Mouse (Mus musculus) heart, adult 2 months (tissue): ENCODE measurements at regions not wholly inside any gene's neighbourhood (a gene's known extent, or its start where the extent isn't known, plus 50 kb on each side); places are given as distances from the start of the nearest gene placed in this dataset.

Experiments
- EP300 ChIP-seq: fragments of 200-500 bp; IDR thresholded peaks from 2 replicates; pipeline ENCODE4 v1.6.1; 2011; ENCODE audit warnings: low read depth, low read length, control low read depth; ENCODE audit not compliant: insufficient read depth
- POLR2A ChIP-seq: fragments of 200-500 bp; IDR thresholded peaks from 2 replicates; pipeline ENCODE4 v1.6.1; 2011; ENCODE audit warnings: mild to moderate bottlenecking, low read depth, low read length, control low read depth; ENCODE audit not compliant: insufficient read depth

DNA sequence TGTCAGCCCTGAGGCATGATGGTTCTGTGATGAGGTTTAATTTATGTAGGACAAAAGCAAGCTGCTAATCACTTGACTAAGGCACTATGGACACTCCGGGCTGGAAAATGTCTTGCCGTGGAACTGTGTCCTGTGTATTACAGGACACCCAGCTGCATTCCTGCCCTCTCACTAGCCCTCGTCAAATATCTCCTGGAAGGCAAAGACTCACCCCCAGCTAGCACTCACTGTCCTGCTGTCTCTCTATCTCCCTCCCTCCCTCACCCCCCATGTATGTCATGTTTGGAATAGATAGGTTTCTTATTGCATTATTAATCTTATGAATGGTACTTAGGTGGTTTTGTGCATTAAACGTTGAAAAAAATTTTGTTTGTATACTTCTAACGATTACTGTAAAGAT, 388.7 kb upstream of the Got2 start:
- TF ChIP-seq POLR2A (no peak), EP300 (no peak)
